Mouse (Mus musculus): ENCODE measurements around the gene Pip5k1c. TPM values are rescaled to one million over a fixed set of nuclear protein-coding genes. Genes with fewer than 3 reads are reported as not detected.

Gene Pip5k1c
- polyA plus RNA-seq, 1 experiment from 2014 or later: 41.8 TPM

DNA sequence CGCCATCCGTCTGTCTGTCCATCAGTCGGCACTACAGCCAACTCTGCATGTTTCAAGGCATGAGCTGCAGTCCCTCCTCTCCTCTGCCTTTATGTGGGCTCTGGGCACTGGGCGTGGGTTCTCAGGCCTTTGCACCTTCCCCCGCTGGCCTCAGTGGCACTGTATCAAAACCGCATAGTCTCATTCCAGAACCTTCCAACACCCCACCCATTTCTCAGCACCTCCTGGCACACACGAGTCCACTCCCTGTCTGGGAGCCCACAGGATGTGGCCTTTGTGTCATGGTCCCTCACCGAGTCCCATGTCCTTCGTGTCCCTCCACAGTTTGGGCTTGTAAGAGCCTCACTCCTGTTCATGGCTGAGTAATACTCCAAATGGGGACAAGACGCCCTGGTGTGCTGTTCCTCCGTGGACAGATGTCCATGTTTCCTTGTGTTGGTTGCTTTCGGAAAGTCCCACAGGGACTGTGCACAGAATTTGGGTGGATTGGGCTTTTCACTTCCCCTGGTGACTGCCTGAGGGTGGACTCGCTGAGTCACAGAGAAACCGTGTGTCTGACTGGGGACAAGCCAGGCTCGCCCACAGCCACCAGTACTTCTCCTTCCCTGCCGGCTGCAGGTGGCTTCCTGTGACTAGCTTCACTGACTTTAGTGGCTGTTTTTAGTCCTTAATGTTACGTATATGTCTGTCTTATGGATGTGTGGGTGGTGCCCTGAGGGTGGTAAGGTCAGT lies 5.8 kb downstream of the Pip5k1c start:
- Histone ChIP-seq H3K9ac (ENCODE audit: low read length) (no peak overlapping the region), H3K4me1 (ENCODE audit: control insufficient read depth, insufficient read depth, low read length) (peaks cover 51% of the 10 kb centered on the region), H3K4me2 (ENCODE audit: low read depth, low read length) (no peak overlapping the region), H3K27ac (ENCODE audit: low read length) (peak overlapping the region; percentile 73; the same call in 1 of the 2 replicates), H3K9me3 (replicated peaks; ENCODE audit: control insufficient read depth, low read length) (no peaks in the 10 kb centered on the region), H3K4me3 (replicated peaks; ENCODE audit: low read length) (no peak overlapping the region), H3K36me3 (ENCODE audit: control insufficient read depth, insufficient read depth, low read length) (no peaks in the 10 kb centered on the region), H3K27me3 (ENCODE audit: control insufficient read depth, insufficient read depth, low read length) (no peaks in the 10 kb centered on the region)
- WGBS: 91% methylated on average over 17 of the region's 17 CpGs
- no peak for ATAC-seq (ENCODE audit: insufficient read depth, low FRiP score)

DNA sequence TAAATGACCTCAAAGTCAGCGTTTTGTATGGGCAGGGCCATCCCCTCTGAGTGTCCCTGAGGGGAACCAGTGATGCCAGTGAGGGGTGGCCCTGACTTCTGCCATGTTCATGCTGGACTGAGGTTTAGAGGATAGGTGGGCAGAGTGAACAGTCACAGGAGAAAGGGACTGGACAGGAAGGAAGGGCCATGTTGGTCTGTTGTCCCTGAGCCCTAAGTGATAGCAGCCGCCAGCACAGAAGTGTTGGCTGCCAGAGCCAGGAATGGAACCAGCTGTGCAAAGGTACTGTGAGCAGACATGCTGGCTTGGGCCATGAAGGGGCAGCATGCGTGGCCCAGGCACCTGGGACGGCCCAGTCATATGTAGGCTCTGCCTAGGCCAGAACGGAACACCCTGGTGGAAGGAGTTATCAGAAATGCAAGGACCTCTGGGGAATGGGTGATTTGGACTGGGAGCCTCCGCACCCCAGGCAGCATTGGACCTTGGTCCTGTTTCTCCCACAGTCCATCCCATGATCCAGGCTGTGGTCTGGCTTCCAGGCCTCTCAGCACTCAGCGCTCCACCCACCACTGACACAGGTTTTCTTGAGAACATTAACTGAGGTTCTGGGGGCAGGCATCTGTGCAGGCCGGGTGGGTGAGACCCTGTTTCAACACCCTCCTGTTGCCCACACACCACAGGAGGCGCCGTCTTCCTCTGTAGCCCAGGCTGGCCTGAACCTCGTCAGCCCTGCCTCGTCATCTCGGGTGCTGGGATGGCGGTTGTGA lies 7.0 kb downstream of the Pip5k1c start:
- ATAC-seq (ENCODE audit: insufficient read depth, low FRiP score): no peak
- WGBS: 83% methylated on average over 14 of the region's 14 CpGs
- H3K9me3 ChIP-seq (replicated peaks; ENCODE audit: control insufficient read depth, low read length): no peaks in the 10 kb centered on the region
- H3K9ac ChIP-seq (ENCODE audit: low read length): peak overlapping the region; percentile 39; the same call in 1 of the 2 replicates
- no peaks in the 10 kb centered on the region for H3K27me3 ChIP-seq (ENCODE audit: control insufficient read depth, insufficient read depth, low read length)
- no peak overlapping the region; the same call in 1 of the 2 replicates for H3K27ac ChIP-seq (ENCODE audit: low read length)
- no peak overlapping the region for H3K4me2 ChIP-seq (ENCODE audit: low read depth, low read length)
- H3K36me3 ChIP-seq (ENCODE audit: control insufficient read depth, insufficient read depth, low read length): no peaks in the 10 kb centered on the region
- no peak overlapping the region for H3K4me3 ChIP-seq (replicated peaks; ENCODE audit: low read length)
- H3K4me1 ChIP-seq (ENCODE audit: control insufficient read depth, insufficient read depth, low read length): peaks cover 43% of the 10 kb centered on the region

DNA sequence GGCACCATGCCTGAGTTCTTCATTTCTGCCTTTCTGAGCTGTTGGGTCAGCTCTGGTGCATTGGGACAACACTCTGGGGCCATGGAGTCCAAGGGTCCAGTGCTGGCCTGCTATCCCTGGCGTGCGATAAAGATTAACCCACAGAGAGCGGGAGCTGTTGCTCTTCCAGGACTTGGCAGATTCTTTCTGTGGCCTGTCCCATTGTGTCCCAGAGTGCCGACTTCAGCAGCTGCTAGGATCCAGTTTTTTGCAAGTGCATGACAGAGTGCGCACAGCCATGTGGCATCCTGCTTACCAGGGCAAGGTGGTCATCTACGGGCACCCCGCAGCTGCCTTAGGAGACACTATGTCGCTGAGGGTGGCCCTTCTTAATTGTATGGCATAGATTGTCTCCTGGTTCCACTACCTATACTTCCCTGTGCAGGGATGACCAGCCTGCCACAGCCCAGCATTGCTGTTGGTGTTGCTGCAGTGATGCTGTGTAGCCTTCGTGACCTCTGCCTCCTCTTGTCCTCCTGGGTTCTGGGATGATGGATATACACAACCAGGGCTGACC lies 7.7 kb downstream of the Pip5k1c start:
- H3K4me1 ChIP-seq (ENCODE audit: control insufficient read depth, insufficient read depth, low read length): peaks cover 44% of the 10 kb centered on the region
- H3K4me2 ChIP-seq (ENCODE audit: low read depth, low read length): no peak overlapping the region

DNA sequence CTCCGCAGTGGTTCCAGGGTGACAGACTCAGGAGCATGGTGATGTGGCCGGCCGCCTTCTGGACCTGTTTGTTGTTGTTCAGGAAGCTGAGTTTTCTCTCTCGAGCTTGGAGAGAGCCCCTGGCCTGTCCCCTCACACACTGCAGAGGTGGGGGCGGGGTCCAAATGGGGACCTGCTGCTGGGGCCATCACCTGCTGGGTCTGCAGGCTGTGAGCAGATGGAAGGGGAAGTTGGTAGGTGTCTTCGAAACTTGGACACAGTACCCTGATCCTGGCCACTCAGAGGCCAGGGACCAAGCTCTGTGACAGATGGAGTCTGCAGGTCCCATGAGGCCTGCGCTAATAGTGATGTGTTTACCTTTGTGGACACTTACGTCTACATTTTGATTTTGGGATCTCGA lies 8.6 kb downstream of the Pip5k1c start:
- no peak overlapping the region for H3K4me2 ChIP-seq (ENCODE audit: low read depth, low read length)
- 66% methylated on average over 9 of the region's 9 CpGs for WGBS
- H3K36me3 ChIP-seq (ENCODE audit: control insufficient read depth, insufficient read depth, low read length): no peaks in the 10 kb centered on the region
- H3K4me1 ChIP-seq (ENCODE audit: control insufficient read depth, insufficient read depth, low read length): peaks cover 44% of the 10 kb centered on the region
- no peaks in the 10 kb centered on the region for H3K9me3 ChIP-seq (replicated peaks; ENCODE audit: control insufficient read depth, low read length)
- H3K27me3 ChIP-seq (ENCODE audit: control insufficient read depth, insufficient read depth, low read length): no peaks in the 10 kb centered on the region
- no peak for ATAC-seq (ENCODE audit: insufficient read depth, low FRiP score)
- no peak overlapping the region; the same call in 1 of the 2 replicates for H3K9ac ChIP-seq (ENCODE audit: low read length)
- no peak overlapping the region for H3K4me3 ChIP-seq (replicated peaks; ENCODE audit: low read length)
- no peak overlapping the region for H3K27ac ChIP-seq (ENCODE audit: low read length)

More for the DNA sequence above, 7.7 kb downstream of the Pip5k1c start:
- peak overlapping the region; percentile 39; the same call in 1 of the 2 replicates for H3K9ac ChIP-seq (ENCODE audit: low read length)
- ATAC-seq (ENCODE audit: insufficient read depth, low FRiP score): no peak
- H3K9me3 ChIP-seq (replicated peaks; ENCODE audit: control insufficient read depth, low read length): no peaks in the 10 kb centered on the region
- WGBS: 77% methylated on average over 9 of the region's 9 CpGs
- H3K27ac ChIP-seq (ENCODE audit: low read length): no peak overlapping the region; the same call in 1 of the 2 replicates
- no peak overlapping the region for H3K4me3 ChIP-seq (replicated peaks; ENCODE audit: low read length)
- no peaks in the 10 kb centered on the region for H3K27me3 ChIP-seq (ENCODE audit: control insufficient read depth, insufficient read depth, low read length)
- no peaks in the 10 kb centered on the region for H3K36me3 ChIP-seq (ENCODE audit: control insufficient read depth, insufficient read depth, low read length)

DNA sequence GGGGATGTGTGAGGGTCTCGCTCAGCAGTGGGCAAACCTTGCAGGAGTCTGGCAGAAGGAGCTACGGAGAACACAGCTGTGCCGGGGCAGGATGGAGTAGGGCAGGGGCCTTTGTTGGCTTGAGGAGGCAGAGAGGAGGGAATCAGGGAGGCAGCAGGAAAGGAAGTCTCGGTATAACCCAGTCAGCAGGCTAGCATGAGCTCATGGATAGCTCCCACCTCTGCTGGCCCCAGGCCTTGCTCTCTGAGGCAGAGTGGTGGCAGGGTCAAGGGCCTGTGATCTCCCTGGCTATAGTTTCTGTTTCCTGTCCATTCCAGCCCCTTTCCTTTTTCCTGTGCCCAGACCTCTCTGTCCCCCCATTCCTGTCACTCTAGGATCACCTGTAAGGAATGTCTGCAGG lies 9.5 kb downstream of the Pip5k1c start:
- Histone ChIP-seq H3K9ac (ENCODE audit: low read length) (peak overlapping the region; percentile 43; the same call in 1 of the 2 replicates), H3K27ac (ENCODE audit: low read length) (peak overlapping the region; percentile 55), H3K9me3 (replicated peaks; ENCODE audit: control insufficient read depth, low read length) (no peaks in the 10 kb centered on the region), H3K36me3 (ENCODE audit: control insufficient read depth, insufficient read depth, low read length) (0 out of 2 replicates have a peak, but pooled peaks cover 5% of the 10 kb centered on the region), H3K4me2 (ENCODE audit: low read depth, low read length) (no peak overlapping the region), H3K4me3 (replicated peaks; ENCODE audit: low read length) (no peak overlapping the region), H3K27me3 (ENCODE audit: control insufficient read depth, insufficient read depth, low read length) (no peaks in the 10 kb centered on the region), H3K4me1 (ENCODE audit: control insufficient read depth, insufficient read depth, low read length) (peaks cover 40% of the 10 kb centered on the region)
- 60% methylated on average over 4 of the region's 4 CpGs for WGBS
- no peak for ATAC-seq (ENCODE audit: insufficient read depth, low FRiP score)

DNA sequence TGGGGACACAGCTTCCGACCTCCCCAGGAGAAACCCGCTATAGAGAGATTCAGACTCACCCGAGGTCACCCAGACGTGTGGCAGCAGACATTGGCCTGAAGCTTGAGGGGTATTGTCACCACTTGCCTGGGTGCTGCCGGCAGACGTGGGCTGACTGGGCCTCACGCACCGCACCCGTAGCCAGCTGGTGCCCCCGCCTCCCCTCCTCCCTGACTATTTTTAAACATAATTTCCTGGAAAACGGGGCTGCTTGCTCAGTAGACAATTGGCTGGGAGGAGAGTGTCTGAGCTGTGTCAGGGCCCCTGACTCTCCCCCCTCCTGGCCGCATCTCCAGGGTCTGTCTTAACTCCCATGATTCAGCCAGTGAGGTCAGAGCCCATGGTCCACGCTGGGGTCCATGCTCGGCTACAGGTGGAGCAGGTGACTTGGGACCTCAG lies 10.0 kb downstream of the Pip5k1c start:
- Histone ChIP-seq H3K4me1 (ENCODE audit: control insufficient read depth, insufficient read depth, low read length) (peaks cover 35% of the 10 kb centered on the region), H3K4me2 (ENCODE audit: low read depth, low read length) (no peak overlapping the region), H3K27ac (ENCODE audit: low read length) (peak overlapping the region; percentile 55), H3K36me3 (ENCODE audit: control insufficient read depth, insufficient read depth, low read length) (0 out of 2 replicates have a peak, but pooled peaks cover 11% of the 10 kb centered on the region), H3K9ac (ENCODE audit: low read length) (peak overlapping the region; percentile 43; the same call in 1 of the 2 replicates), H3K4me3 (replicated peaks; ENCODE audit: low read length) (no peak overlapping the region), H3K9me3 (replicated peaks; ENCODE audit: control insufficient read depth, low read length) (no peaks in the 10 kb centered on the region), H3K27me3 (ENCODE audit: control insufficient read depth, insufficient read depth, low read length) (no peaks in the 10 kb centered on the region)
- 35% methylated on average over 14 of the region's 14 CpGs for WGBS
- no peak for ATAC-seq (ENCODE audit: insufficient read depth, low FRiP score)

DNA sequence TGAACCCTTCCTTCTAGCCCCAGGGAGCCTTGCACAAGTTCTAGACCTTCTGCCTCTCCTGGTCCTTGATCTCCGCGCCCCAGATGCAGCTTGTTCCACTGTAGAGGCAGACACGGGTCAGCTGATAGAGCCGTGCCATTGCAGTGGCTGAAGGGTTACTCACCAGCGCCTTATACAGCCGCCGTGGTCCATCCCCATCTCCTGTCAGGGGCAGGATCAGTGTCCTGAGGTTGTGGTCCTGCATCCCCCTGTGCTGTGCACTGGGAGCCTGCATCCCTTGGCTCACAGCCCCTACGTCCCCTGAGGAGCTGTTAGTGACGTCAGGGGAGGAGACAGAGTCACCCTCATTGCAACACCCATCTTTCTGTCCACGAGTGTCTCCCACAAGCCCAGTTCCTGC lies 10.5 kb downstream of the Pip5k1c start:
- WGBS: 65% methylated on average over 10 of the region's 10 CpGs
- no peak for ATAC-seq (ENCODE audit: insufficient read depth, low FRiP score)
- H3K27me3 ChIP-seq (ENCODE audit: control insufficient read depth, insufficient read depth, low read length): no peaks in the 10 kb centered on the region
- 0 out of 2 replicates have a peak, but pooled peaks cover 15% of the 10 kb centered on the region for H3K36me3 ChIP-seq (ENCODE audit: control insufficient read depth, insufficient read depth, low read length)
- peak overlapping the region; percentile 23 for H3K27ac ChIP-seq (ENCODE audit: low read length)
- no peak overlapping the region for H3K4me3 ChIP-seq (replicated peaks; ENCODE audit: low read length)
- peaks cover 35% of the 10 kb centered on the region for H3K4me1 ChIP-seq (ENCODE audit: control insufficient read depth, insufficient read depth, low read length)
- H3K4me2 ChIP-seq (ENCODE audit: low read depth, low read length): no peak overlapping the region
- peak overlapping the region; percentile 43; the same call in 1 of the 2 replicates for H3K9ac ChIP-seq (ENCODE audit: low read length)
- no peaks in the 10 kb centered on the region for H3K9me3 ChIP-seq (replicated peaks; ENCODE audit: control insufficient read depth, low read length)

DNA sequence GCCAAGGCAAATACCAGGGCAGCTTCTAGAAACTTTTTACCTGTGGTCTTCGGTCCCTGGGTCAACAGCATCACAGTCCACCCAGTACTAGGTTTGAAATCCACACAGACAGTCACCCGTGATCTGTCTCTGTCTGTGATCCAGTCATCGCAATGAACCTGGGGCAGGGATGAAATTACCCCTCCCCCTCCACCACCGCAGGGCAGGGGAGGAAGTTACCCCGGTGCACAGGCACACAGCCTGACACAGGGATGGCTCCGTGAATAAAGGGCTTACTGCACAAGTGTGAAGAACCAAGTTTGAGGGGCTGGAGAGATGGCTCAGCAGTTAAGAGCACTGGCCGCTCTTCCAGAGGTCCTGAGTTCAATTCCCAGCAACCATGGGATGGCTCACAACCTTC lies 11.0 kb downstream of the Pip5k1c start:
- Histone ChIP-seq H3K27ac (ENCODE audit: low read length) (no peak overlapping the region), H3K9me3 (replicated peaks; ENCODE audit: control insufficient read depth, low read length) (no peaks in the 10 kb centered on the region), H3K4me1 (ENCODE audit: control insufficient read depth, insufficient read depth, low read length) (peaks cover 35% of the 10 kb centered on the region), H3K4me3 (replicated peaks; ENCODE audit: low read length) (no peak overlapping the region), H3K4me2 (ENCODE audit: low read depth, low read length) (no peak overlapping the region), H3K36me3 (ENCODE audit: control insufficient read depth, insufficient read depth, low read length) (peaks cover 18% of the 10 kb centered on the region; the same call in 1 of the 2 replicates), H3K9ac (ENCODE audit: low read length) (no peak overlapping the region), H3K27me3 (ENCODE audit: control insufficient read depth, insufficient read depth, low read length) (no peaks in the 10 kb centered on the region)
- ATAC-seq (ENCODE audit: insufficient read depth, low FRiP score): no peak
- 60% methylated on average over 7 of the region's 7 CpGs for WGBS
